Mouse (Mus musculus) embryonic facial prominence, embryonic 10.5 days (tissue): ENCODE data around the gene Sppl2a. TPM values are rescaled to one million over a fixed set of nuclear protein-coding genes. Genes with fewer than 3 reads are reported as not detected.
A peak's percentile ranks its signal among the peaks of the same experiment; 100 is the strongest.

Source experiments
- DNase-seq: peaks from one replicate; pipeline ENCODE4 v3.0.0-alpha.2; 2017; ENCODE audit warnings: low spot score
- H3K27ac ChIP-seq: fragments of 300-500 bp; sonication (generic); replicated peaks from 2 replicates; pipeline ENCODE4 v1.5.1; 2016; ENCODE audit warnings: mild to moderate bottlenecking
- H3K27me3 ChIP-seq: fragments of 300-500 bp; sonication (generic); replicated peaks from 2 replicates; pipeline ENCODE4 v1.6.1; 2016; ENCODE audit warnings: low read depth, mild to moderate bottlenecking; ENCODE audit not compliant: poor library complexity, severe bottlenecking
- H3K36me3 ChIP-seq: fragments of 300-500 bp; sonication (generic); replicated peaks from 2 replicates; pipeline ENCODE4 v1.6.1; 2016; ENCODE audit warnings: mild to moderate bottlenecking, moderate library complexity
- H3K4me1 ChIP-seq: fragments of 300-500 bp; sonication (generic); 2 replicates; pipeline ENCODE4 v1.6.1; 2016
- H3K4me3 ChIP-seq: fragments of 300-500 bp; sonication (generic); 2 replicates; pipeline ENCODE4 v1.5.1; 2016; ENCODE audit warnings: mild to moderate bottlenecking, moderate library complexity
- H3K9me3 ChIP-seq: fragments of 300-500 bp; sonication (generic); 2 replicates; pipeline ENCODE4 v1.6.1; 2016; ENCODE audit warnings: mild to moderate bottlenecking
- WGBS: fragments of 180-500 bp; shearing (Covaris S2); methylation state at CpG from one replicate; pipeline ENCODE4 v1.1.7; 2016; 5-methylcytosine and 5-hydroxymethylcytosine counted together
- polyA plus RNA-seq: library from polyadenylated mRNA; unstranded; fragments of >200 nt; fragmentation: Nextera tagmentation; extraction: Ambion mirVana; gene quantifications from 2 replicates; pipeline ENCODE4 v1.2.1, GENCODE M21; 2016

The Sppl2a gene
- polyA plus RNA-seq, 1 experiment from 2014 or later: 28.5 TPM

GRCm38 (mm10) chr2:126933921-126934320 is 886 bp upstream of the Sppl2a start:
- Histone ChIP-seq H3K27me3 (no peaks in the 10 kb centered on the region), H3K9me3 (no peaks in the 10 kb centered on the region), H3K4me1 (peaks cover 17% of the 10 kb centered on the region), H3K27ac (no peak overlapping the region), H3K4me3 (no peak overlapping the region), H3K36me3 (no peaks in the 10 kb centered on the region)
- DNase-seq: no peak

GRCm38 (mm10) chr2:126932261-126932896 is 656 bp downstream of the Sppl2a start:
- 1% methylated on average over 15 of the region's 15 CpGs for WGBS
- DNase-seq: no peak
- H3K36me3 ChIP-seq: no peaks in the 10 kb centered on the region
- peak overlapping the region; percentile 63 for H3K4me3 ChIP-seq
- H3K9me3 ChIP-seq: no peaks in the 10 kb centered on the region
- no peaks in the 10 kb centered on the region for H3K27me3 ChIP-seq
- peak overlapping the region; percentile 91 for H3K27ac ChIP-seq
- H3K4me1 ChIP-seq: peaks cover 17% of the 10 kb centered on the region

GRCm38 (mm10) chr2:126931784-126932183 is 1.3 kb downstream of the Sppl2a start:
- Histone ChIP-seq H3K27me3 (no peaks in the 10 kb centered on the region), H3K4me3 (peak overlapping the region; percentile 63), H3K9me3 (no peaks in the 10 kb centered on the region), H3K4me1 (peaks cover 17% of the 10 kb centered on the region), H3K36me3 (peaks cover 5% of the 10 kb centered on the region), H3K27ac (peak overlapping the region; percentile 91; the same call in 1 of the 2 replicates)
- WGBS: 53% methylated on average over 4 of the region's 4 CpGs
- no peak for DNase-seq

GRCm38 (mm10) chr2:126928681-126929080 is 4.4 kb downstream of the Sppl2a start:
- peaks cover 29% of the 10 kb centered on the region for H3K36me3 ChIP-seq
- no peak for DNase-seq
- H3K4me3 ChIP-seq: no peak overlapping the region
- WGBS: 90% methylated on average over 6 of the region's 6 CpGs
- no peaks in the 10 kb centered on the region for H3K27me3 ChIP-seq
- H3K4me1 ChIP-seq: peaks cover 12% of the 10 kb centered on the region
- H3K9me3 ChIP-seq: no peaks in the 10 kb centered on the region
- no peak overlapping the region for H3K27ac ChIP-seq

- no peak for DNase-seq
- H3K27ac ChIP-seq: no peak overlapping the region
- H3K9me3 ChIP-seq: no peaks in the 10 kb centered on the region
- H3K27me3 ChIP-seq: no peaks in the 10 kb centered on the region
- 90% methylated on average over 12 of the region's 12 CpGs for WGBS
- no peaks in the 10 kb centered on the region for H3K4me1 ChIP-seq
- H3K36me3 ChIP-seq: peaks cover 67% of the 10 kb centered on the region
- H3K4me3 ChIP-seq: no peak overlapping the region
Measured at GRCm38 (mm10) chr2:126920358-126921060, 12.5 kb downstream of the Sppl2a start.

GRCm38 (mm10) chr2:126916236-126916635 is 16.8 kb downstream of the Sppl2a start:
- Histone ChIP-seq H3K9me3 (no peaks in the 10 kb centered on the region), H3K4me1 (no peaks in the 10 kb centered on the region), H3K36me3 (peaks cover 44% of the 10 kb centered on the region), H3K4me3 (no peak overlapping the region), H3K27ac (no peak overlapping the region), H3K27me3 (no peaks in the 10 kb centered on the region)
- 82% methylated on average over 1 of the region's 1 CpGs for WGBS
- DNase-seq: no peak

- no peak for DNase-seq
- WGBS: 58% methylated on average over 4 of the region's 4 CpGs
- Histone ChIP-seq H3K27ac (no peak overlapping the region), H3K27me3 (no peaks in the 10 kb centered on the region), H3K4me3 (no peak overlapping the region), H3K4me1 (no peaks in the 10 kb centered on the region), H3K9me3 (no peaks in the 10 kb centered on the region), H3K36me3 (peaks cover 31% of the 10 kb centered on the region)
Measured at GRCm38 (mm10) chr2:126914096-126914495, 18.9 kb downstream of the Sppl2a start.

- Histone ChIP-seq H3K4me1 (no peaks in the 10 kb centered on the region), H3K27me3 (no peaks in the 10 kb centered on the region), H3K9me3 (no peaks in the 10 kb centered on the region), H3K4me3 (no peak overlapping the region), H3K36me3 (peaks cover 43% of the 10 kb centered on the region), H3K27ac (no peak overlapping the region)
- 57% methylated on average over 3 of the region's 3 CpGs for WGBS
- DNase-seq: peak; percentile 47
Measured at GRCm38 (mm10) chr2:126904162-126904561, 28.9 kb downstream of the Sppl2a start.

GRCm38 (mm10) chr2:126897511-126897910 is 35.5 kb downstream of the Sppl2a start:
- Histone ChIP-seq H3K36me3 (peaks cover 36% of the 10 kb centered on the region), H3K4me1 (no peaks in the 10 kb centered on the region), H3K27ac (no peak overlapping the region), H3K27me3 (no peaks in the 10 kb centered on the region), H3K9me3 (no peaks in the 10 kb centered on the region), H3K4me3 (no peak overlapping the region)
- no peak for DNase-seq
- 90% methylated on average over 9 of the region's 9 CpGs for WGBS

- peaks cover 31% of the 10 kb centered on the region for H3K36me3 ChIP-seq
- H3K4me1 ChIP-seq: no peaks in the 10 kb centered on the region
Measured at GRCm38 (mm10) chr2:126896941-126897340, 36.1 kb downstream of the Sppl2a start.

GRCm38 (mm10) chr2:126894245-126894644 is 38.8 kb downstream of the Sppl2a start:
- Histone ChIP-seq H3K9me3 (no peaks in the 10 kb centered on the region), H3K36me3 (peaks cover 11% of the 10 kb centered on the region), H3K27ac (no peak overlapping the region), H3K27me3 (no peaks in the 10 kb centered on the region), H3K4me3 (no peak overlapping the region), H3K4me1 (no peaks in the 10 kb centered on the region)
- 94% methylated on average over 3 of the region's 3 CpGs for WGBS
- DNase-seq: no peak

More at GRCm38 (mm10) chr2:126896941-126897340, 36.1 kb downstream of the Sppl2a start:
- no peaks in the 10 kb centered on the region for H3K27me3 ChIP-seq
- WGBS: 86% methylated on average over 6 of the region's 6 CpGs
- H3K4me3 ChIP-seq: no peak overlapping the region
- no peaks in the 10 kb centered on the region for H3K9me3 ChIP-seq
- H3K27ac ChIP-seq: no peak overlapping the region
- DNase-seq: no peak

- WGBS: 94% methylated on average over 7 of the region's 7 CpGs
- Histone ChIP-seq H3K9me3 (no peaks in the 10 kb centered on the region), H3K27ac (no peak overlapping the region), H3K36me3 (peaks cover 8% of the 10 kb centered on the region), H3K4me3 (no peak overlapping the region), H3K27me3 (no peaks in the 10 kb centered on the region), H3K4me1 (no peaks in the 10 kb centered on the region)
- DNase-seq: no peak
Measured at GRCm38 (mm10) chr2:126892316-126892715, 40.7 kb downstream of the Sppl2a start.

GRCm38 (mm10) chr2:126891743-126892142 is 41.3 kb downstream of the Sppl2a start:
- DNase-seq: no peak
- Histone ChIP-seq H3K27ac (no peak overlapping the region), H3K27me3 (no peaks in the 10 kb centered on the region), H3K9me3 (no peaks in the 10 kb centered on the region), H3K4me1 (no peaks in the 10 kb centered on the region), H3K36me3 (peaks cover 8% of the 10 kb centered on the region), H3K4me3 (no peak overlapping the region)
